Comparison of ENCODE assay signal across 8 mouse cellular contexts in the genomic region with DNA sequence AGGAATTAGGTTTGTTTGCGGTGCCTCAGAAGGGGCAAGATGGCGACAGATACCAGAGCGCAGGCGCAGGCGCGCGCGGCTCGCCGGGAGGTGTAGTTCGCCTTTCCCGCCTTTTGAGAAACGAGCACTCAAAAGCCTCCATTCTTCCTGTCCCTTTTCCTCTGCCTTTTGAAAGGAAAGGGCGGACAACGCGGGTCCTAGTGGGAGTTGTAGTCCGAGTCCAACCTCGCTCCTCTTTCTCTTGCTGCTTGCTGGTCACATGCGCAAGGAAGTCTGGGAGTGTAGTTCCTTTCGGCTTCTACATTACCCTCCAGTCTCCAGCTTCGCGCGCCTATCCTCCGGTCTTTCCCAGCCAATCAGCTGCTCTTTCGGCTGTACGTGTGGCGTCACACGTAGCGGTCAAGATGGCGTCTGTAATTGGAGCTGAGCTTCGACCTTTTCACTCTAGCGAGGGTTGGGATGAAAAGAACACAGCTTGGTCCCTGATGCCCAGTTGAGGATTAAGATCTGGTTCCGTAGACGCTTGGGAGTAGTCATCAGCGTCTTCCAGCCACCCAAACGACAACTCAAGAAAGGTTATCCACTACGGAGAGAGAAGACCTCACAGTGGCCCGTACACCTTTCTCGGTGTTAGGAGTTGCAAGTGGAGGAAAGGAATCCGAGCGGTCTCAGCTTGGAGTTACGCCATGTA. TPM values are rescaled to one million over a fixed set of nuclear protein-coding genes. Genes with fewer than 3 reads are reported as not detected.
DNase-seq lines count a peak whose midpoint lies in the region; ATAC-seq and TF ChIP-seq lines count a peak whose summit lies in the region.

Emsy (minus strand) TSS at position 253 of the 691 bp plus-strand sequence.

- TF ChIP-seq POLR2A in bone marrow macrophage, adult 2 months (IDR thresholded peaks at IDR 0.05; ENCODE audit: borderline replicate concordance, low read depth, low read length) = 0 out of 2 replicates have a peak, but pooled peaks have one; percentile 53
- peak; percentile 95 for TF ChIP-seq POLR2A in embryonic fibroblast, embryonic 13.5 days (IDR thresholded peaks at IDR 0.05; ENCODE audit: low read depth, low read length)

- WGBS in kidney, embryonic 14.5 days = under 1% methylated on average over 42 of the region's 42 CpGs
- under 1% methylated on average over 42 of the region's 42 CpGs for WGBS in limb, embryonic 15.5 days

- peaks cover 28% of the 10 kb centered on the region; the same call in 1 of the 2 replicates for H3K36me3 ChIP-seq in kidney, embryonic 14.5 days (ENCODE audit: control insufficient read depth, insufficient read depth, low read length)
- H3K36me3 ChIP-seq in limb, embryonic 15.5 days = peaks cover 14% of the 10 kb centered on the region

- peak within 1 kb of the TSS; percentile 79 for H3K27ac ChIP-seq in bone marrow macrophage, adult 2 months (ENCODE audit: insufficient read depth, low read depth, low read length)
- peak within 1 kb of the TSS; percentile 91 for H3K27ac ChIP-seq in embryonic fibroblast, embryonic 13.5 days (ENCODE audit: insufficient read depth, low read length)
- H3K27ac ChIP-seq in kidney, embryonic 14.5 days (ENCODE audit: low read depth, low read length) = peak within 1 kb of the TSS; percentile 96
- peak within 1 kb of the TSS; percentile 97 for H3K27ac ChIP-seq in limb, embryonic 15.5 days

- no peaks in the 10 kb centered on the region for H3K27me3 ChIP-seq in kidney, embryonic 14.5 days (ENCODE audit: control insufficient read depth, insufficient read depth, low read length)
- H3K27me3 ChIP-seq in limb, embryonic 15.5 days = no peaks in the 10 kb centered on the region

- peak within 1 kb of the TSS; percentile 88 for H3K9ac ChIP-seq in kidney, embryonic 14.5 days (ENCODE audit: low read depth, low read length)
- H3K9ac ChIP-seq in limb, embryonic 15.5 days = peak within 1 kb of the TSS; percentile 73

- H3K4me1 ChIP-seq in bone marrow macrophage, adult 2 months (ENCODE audit: control insufficient read depth, insufficient read depth, low read length) = peaks cover 13% of the 10 kb centered on the region
- H3K4me1 ChIP-seq in embryonic fibroblast, embryonic 13.5 days (ENCODE audit: control insufficient read depth, insufficient read depth, low read length) = peaks cover 4% of the 10 kb centered on the region
- H3K4me1 ChIP-seq in kidney, embryonic 14.5 days (ENCODE audit: control insufficient read depth, insufficient read depth, low read length) = peaks cover 15% of the 10 kb centered on the region
- H3K4me1 ChIP-seq in limb, embryonic 15.5 days = peaks cover 5% of the 10 kb centered on the region

- H3K4me3 ChIP-seq in bone marrow macrophage, adult 2 months (ENCODE audit: insufficient read depth, low read length) = peak within 1 kb of the TSS; percentile 68
- peak within 1 kb of the TSS; percentile 91 for H3K4me3 ChIP-seq in embryonic fibroblast, embryonic 13.5 days (ENCODE audit: insufficient read depth, low read length)
- H3K4me3 ChIP-seq in kidney, embryonic 14.5 days (ENCODE audit: low read length) = peak within 1 kb of the TSS; percentile 97
- peak within 1 kb of the TSS; percentile 99 for H3K4me3 ChIP-seq in limb, embryonic 15.5 days

- peak; percentile 97 for DNase-seq in A20 (ENCODE audit: low read depth, low spot score)
- DNase-seq in heart, adult 9 months (ENCODE audit: low spot score in 2 of 2) = peak; percentile 97 to 98
- DNase-seq in monocyte, adult 2 months (ENCODE audit: low read depth in 1 of 2, low spot score in 2 of 2) = peak; percentile 82 to 87
- DNase-seq in spleen, postnatal 36 days (ENCODE audit: low spot score in 2 of 2) = peak; percentile 92 to 94

- ATAC-seq in kidney, embryonic 14.5 days (ENCODE audit: low FRiP score, low TSS enrichment) = peak; percentile 96
- peak; percentile 99 for ATAC-seq in limb, embryonic 15.5 days (ENCODE audit: insufficient number of reproducible peaks, low FRiP score, low TSS enrichment, low read depth)

- peak within 1 kb of the TSS; percentile 62 for H3K4me2 ChIP-seq in kidney, embryonic 14.5 days (replicated peaks; ENCODE audit: low read depth, low read length)
- peak within 1 kb of the TSS; percentile 63 for H3K4me2 ChIP-seq in limb, embryonic 15.5 days

- H3K9me3 ChIP-seq in kidney, embryonic 14.5 days (ENCODE audit: control insufficient read depth, low read length) = no peaks in the 10 kb centered on the region
- H3K9me3 ChIP-seq in limb, embryonic 15.5 days = no peaks in the 10 kb centered on the region

- no peak for TF ChIP-seq CTCF in bone marrow macrophage, adult 2 months (IDR thresholded peaks at IDR 0.05; ENCODE audit: low read depth, low read length)
- TF ChIP-seq CTCF in embryonic fibroblast, embryonic 13.5 days (IDR thresholded peaks at IDR 0.05; ENCODE audit: borderline replicate concordance, insufficient read depth, low read length) = no peak

RNA-seq across cellular contexts. Expression of gene Emsy, which starts in this region (rescaled TPM):
- 30.1 and 33.8 TPM in 2 replicates for polyA plus RNA-seq in bone marrow macrophage, adult 2 months (2012; ENCODE audit: insufficient read depth, insufficient read length, missing spikeins)
- polyA plus RNA-seq in embryonic fibroblast, embryonic 13.5 days (2011; ENCODE audit: insufficient read length, low read depth, missing spikeins) = 46.9 and 58.6 TPM in 2 replicates
- 29.3 and 47.8 TPM in 2 replicates for polyA plus RNA-seq in kidney, embryonic 14.5 days (2014; fragmentation: Nextera tagmentation; extraction: Ambion mirVana)
- polyA plus RNA-seq in limb, embryonic 15.5 days (2015; fragmentation: Nextera tagmentation; extraction: Ambion mirVana) = 23.8 and 25.5 TPM in 2 replicates

Comparison
In these comparisons a context has a peak if more than half of its experiments do, and no peak if none do; other contexts are left out.
1. Peak in every context shown above with its lines: DNase-seq, ATAC-seq, H3K4me3 ChIP-seq and H3K27ac ChIP-seq.